Mouse (Mus musculus): ENCODE results near the gene Tomt.

GRCm38 (mm10) chr7:101952098-101952497, 45.9 kb upstream of the Tomt start:
- TF ChIP-seq ZNF384 (IDR thresholded peaks at IDR 0.05; ENCODE audit: low read depth, low read length) (no peak), HCFC1 (IDR thresholded peaks at IDR 0.05; ENCODE audit: borderline replicate concordance, insufficient read depth, low read length) (no peak), MAFK (IDR thresholded peaks at IDR 0.05; ENCODE audit: insufficient read depth, low read depth, low read length) (no peak), ZC3H11A (IDR thresholded peaks at IDR 0.05; ENCODE audit: borderline replicate concordance, low read depth, low read length) (no peak)
